Mouse (Mus musculus) CH12.LX (cell line): ENCODE results near the gene Cyth3.

ENCODE experiments used
- CTCF ChIP-seq, 2 experiments: IDR thresholded peaks in 1 of 2; conservative IDR thresholded peaks in 1 of 2; 2 replicates each; pipeline ENCODE4 v1.5.1; 2011 to 2012; ENCODE audit warnings: low read depth in 2 of 2, low read length in 2 of 2, improper control_type of control experiment in 1 of 2, inconsistent platforms in 1 of 2, mild to moderate bottlenecking in 1 of 2, moderate library complexity in 1 of 2
- MEF2A ChIP-seq: IDR thresholded peaks from 2 replicates; pipeline ENCODE4 v1.6.1; 2014; ENCODE audit warnings: low read depth, mild to moderate bottlenecking, inconsistent platforms, low read length, improper control_type of control experiment, borderline replicate concordance
- MYC ChIP-seq: IDR thresholded peaks from 2 replicates; pipeline ENCODE4 v1.6.1; 2011; ENCODE audit warnings: low read depth, mild to moderate bottlenecking, improper control_type of control experiment, low read length
- NELFE ChIP-seq: IDR thresholded peaks from 2 replicates; pipeline ENCODE4 v1.6.1; 2011; ENCODE audit warnings: low read depth, low read length, improper control_type of control experiment
- PAX5 ChIP-seq: IDR thresholded peaks from 2 replicates; pipeline ENCODE4 v1.6.1; 2012; ENCODE audit warnings: low read length, inconsistent platforms, mixed read lengths
- POLR2A ChIP-seq: IDR thresholded peaks from 2 replicates; pipeline ENCODE4 v1.6.1; 2011; ENCODE audit warnings: low read depth, mild to moderate bottlenecking, improper control_type of control experiment, low read length
- SMC3 ChIP-seq: IDR thresholded peaks from 2 replicates; pipeline ENCODE4 v1.6.1; 2011; ENCODE audit warnings: low read depth, low read length, improper control_type of control experiment
- TBP ChIP-seq: conservative IDR thresholded peaks from 2 replicates; pipeline ENCODE4 v1.6.1; 2011; ENCODE audit warnings: low read depth, low read length, improper control_type of control experiment
- USF1 ChIP-seq: IDR thresholded peaks from 2 replicates; pipeline ENCODE4 v1.6.1; 2014; ENCODE audit warnings: low read depth, mild to moderate bottlenecking, inconsistent platforms, low read length, improper control_type of control experiment

- no peak for TF ChIP-seq CTCF (conservative IDR thresholded peaks at IDR 0.05 in 1 of 2, IDR thresholded peaks at IDR 0.05 in 1 of 2; ENCODE audit: low read depth in 2 of 2, low read length in 2 of 2)
- TF ChIP-seq POLR2A, result no peak
- no peak for TF ChIP-seq TBP
- TF ChIP-seq SMC3, result no peak
- TF ChIP-seq MYC, result no peak
- TF ChIP-seq USF1, result no peak
- TF ChIP-seq PAX5, result no peak
- no peak for TF ChIP-seq MEF2A
- no peak for TF ChIP-seq NELFE
Measured at GRCm38 (mm10) chr5:143620941-143621340, 1.3 kb upstream of the Cyth3 start.
